Mouse (Mus musculus) testis, adult 10 weeks (tissue): Measurements from ENCODE around the gene Dydc1. TPM values are rescaled to one million over a fixed set of nuclear protein-coding genes. Genes with fewer than 3 reads are reported as not detected.

Experiments
- polyA plus RNA-seq: library from polyadenylated mRNA; stranded (reverse); fragments of 350-450 nt; fragmentation: Illumina TruSeq; extraction: RNeasy Lipid Tissue Mini Kit (QIAGEN cat#74804); gene quantifications from one replicate; pipeline ENCODE4 v1.2.3, GENCODE M21; 2014; ENCODE audit warnings: low read depth, low replicate concordance

Gene Dydc1
- polyA plus RNA-seq: 149 TPM

GRCm38 (mm10) chr14:41072229-41072943 is at the start of gene Dydc1:
Dydc1 (plus strand) TSS chr14:41072911.

GRCm38 (mm10) chr14:41069108-41069507 is 3.6 kb upstream of the Dydc1 start, which contains the start of gene Dydc2:
Dydc2 (minus strand) TSS chr14:41069208.

GRCm38 (mm10) chr14:41104853-41105444 is 32.2 kb downstream of the Dydc1 start, which contains the start of gene Mat1a:
Mat1a (plus strand) TSS chr14:41105035.

GRCm38 (mm10) chr14:41131540-41131939 is 58.8 kb downstream of the Dydc1 start, which contains the start of gene Sftpa1:
Sftpa1 (plus strand) TSS chr14:41131782.

Other genes starting within 250 kb of the Dydc1 start
- gene Sh2d4b, start 179.6 kb upstream of the Dydc1 start, polyA plus RNA-seq: 0.43 TPM
- 1.6 TPM for gene Tspan14, start 106.1 kb upstream of the Dydc1 start, polyA plus RNA-seq
- 126 TPM for gene Fam213a, start 59.1 kb upstream of the Dydc1 start, polyA plus RNA-seq
- 56.2 TPM for gene Dydc2, start 3.7 kb upstream of the Dydc1 start, polyA plus RNA-seq
- gene Mat1a, start 32.1 kb downstream of the Dydc1 start, polyA plus RNA-seq: 0.24 TPM
- 0.08 TPM for gene Sftpa1, start 58.9 kb downstream of the Dydc1 start, polyA plus RNA-seq
- 0.25 TPM for gene Mbl1, start 78.5 kb downstream of the Dydc1 start, polyA plus RNA-seq
- not detected for gene Sftpd, start 112.2 kb downstream of the Dydc1 start, polyA plus RNA-seq
- gene Gm2832, start 205.9 kb downstream of the Dydc1 start, polyA plus RNA-seq: 10.9 TPM